Mouse (Mus musculus) testis, adult 2 months (tissue): ENCODE measurements around the gene Cga.

Experiments
- CTCF ChIP-seq: fragments of 200-500 bp; IDR thresholded peaks from 2 replicates; pipeline ENCODE4 v1.5.1; 2012; ENCODE audit warnings: low read depth, mild to moderate bottlenecking, inconsistent platforms, low read length, moderate library complexity; ENCODE audit not compliant: control insufficient read depth, insufficient read depth, insufficient replicate concordance
- POLR2A ChIP-seq: fragments of 200-500 bp; IDR thresholded peaks from 2 replicates; pipeline ENCODE4 v1.6.1; 2012; ENCODE audit warnings: low read depth, mild to moderate bottlenecking, inconsistent platforms, low read length, moderate library complexity; ENCODE audit not compliant: control insufficient read depth

DNA sequence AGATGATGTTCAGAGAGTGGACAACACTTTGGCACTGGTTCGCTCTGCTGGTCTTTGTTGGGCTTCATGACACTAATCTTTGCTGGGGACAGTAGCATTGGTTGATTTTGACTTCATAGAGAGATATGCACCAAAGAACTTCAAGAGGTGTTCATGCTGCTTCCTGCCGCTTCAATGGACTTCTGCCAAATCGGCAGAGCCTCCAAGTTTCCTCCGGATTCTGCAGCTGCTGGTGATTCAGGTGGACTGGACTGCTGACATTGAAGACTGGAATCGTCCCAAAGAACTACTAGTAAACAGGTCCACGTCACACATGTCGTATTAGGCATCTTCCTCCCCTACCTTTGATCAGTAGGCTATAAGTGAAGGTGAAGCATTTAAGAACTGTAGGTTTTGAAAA, 41.5 kb upstream of the Cga start:
- no peak for TF ChIP-seq CTCF
- TF ChIP-seq POLR2A, result no peak
